Mouse (Mus musculus): ENCODE data around the gene Ralgps1.

Gene Ralgps1

GRCm38 (mm10) chr2:33244880-33245279, 126.4 kb downstream of the Ralgps1 start:
- no peak for DNase-seq (ENCODE audit: low spot score)

DNA sequence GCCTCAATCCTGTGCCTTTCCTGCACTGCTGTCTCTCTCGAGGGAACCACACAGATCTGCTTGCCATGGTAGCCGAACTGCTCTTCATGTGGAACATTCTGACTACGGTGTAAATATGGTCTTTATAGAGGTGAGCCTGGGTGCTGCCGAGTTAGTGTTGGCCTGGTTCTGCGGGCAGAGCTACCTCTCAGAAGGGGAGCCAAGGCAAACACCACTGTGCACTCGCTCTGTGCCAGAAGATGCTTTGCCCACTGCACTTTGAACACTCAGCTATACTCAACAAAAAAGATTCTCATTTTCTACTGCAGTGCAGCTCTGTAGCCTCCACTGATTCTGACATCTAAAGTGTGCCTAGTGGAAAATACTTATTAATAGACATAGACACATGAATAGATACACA, 133.7 kb downstream of the Ralgps1 start:
- DNase-seq (ENCODE audit: low spot score), result no peak

GRCm38 (mm10) chr2:33234848-33235247, 136.4 kb downstream of the Ralgps1 start:
- no peak for DNase-seq (ENCODE audit: low spot score)

DNA sequence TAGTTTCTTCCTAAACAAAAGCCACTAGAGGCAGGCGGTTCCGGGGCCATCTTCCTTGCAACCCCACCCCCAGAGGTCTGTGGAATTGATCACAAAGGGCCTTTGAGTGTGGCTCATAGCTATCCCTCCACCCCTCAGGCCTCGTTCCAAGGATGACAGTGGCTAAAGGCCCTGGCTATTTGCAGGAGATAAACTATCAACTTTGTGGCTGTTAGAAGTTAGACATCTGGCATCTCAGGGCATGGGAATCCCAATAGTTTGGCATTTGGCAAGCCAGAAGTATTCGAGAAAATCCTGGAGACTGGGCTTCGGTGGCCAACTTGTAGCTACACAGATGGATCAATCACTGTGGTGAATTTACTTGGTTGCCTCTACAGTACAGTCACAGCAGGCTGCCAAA, 137.4 kb downstream of the Ralgps1 start:
- no peak for DNase-seq (ENCODE audit: low spot score)

DNA sequence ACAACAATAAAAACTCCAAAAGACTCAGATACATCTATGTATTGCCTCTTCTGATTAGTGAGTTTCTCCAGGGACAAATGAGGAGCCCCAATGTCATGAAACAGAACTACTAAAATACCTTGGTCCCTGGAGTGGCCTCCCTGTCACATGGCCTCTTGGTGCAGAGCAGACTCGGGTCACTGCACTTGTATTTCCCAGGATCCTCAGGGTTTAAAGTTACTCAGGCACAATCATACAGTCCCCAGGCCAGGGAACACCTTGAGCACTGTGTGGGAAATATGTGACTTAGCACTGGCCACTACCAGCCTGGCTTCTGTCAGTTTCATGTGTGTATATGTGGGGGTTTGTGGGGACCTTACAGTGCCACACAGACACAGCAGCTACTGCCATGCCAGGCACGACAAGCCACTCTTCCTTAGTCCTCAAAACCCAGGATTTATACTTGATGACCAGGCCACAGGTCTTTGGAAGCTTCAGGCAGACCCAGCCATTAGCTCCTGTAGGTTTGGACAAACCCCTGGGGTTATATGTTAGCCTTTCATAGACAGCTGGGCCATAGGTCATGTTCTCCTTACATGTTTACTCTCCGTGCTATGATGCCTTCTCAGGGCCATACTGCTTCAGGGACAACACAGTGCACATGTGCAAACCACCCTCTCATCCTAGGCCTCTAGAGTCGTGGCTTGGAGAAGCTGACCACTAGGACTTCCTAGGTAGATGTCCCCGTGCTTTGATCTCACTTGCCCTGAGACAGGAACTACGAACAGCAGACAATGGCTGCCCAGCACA, 138.3 kb downstream of the Ralgps1 start:
- no peak for DNase-seq (ENCODE audit: low spot score)

DNA sequence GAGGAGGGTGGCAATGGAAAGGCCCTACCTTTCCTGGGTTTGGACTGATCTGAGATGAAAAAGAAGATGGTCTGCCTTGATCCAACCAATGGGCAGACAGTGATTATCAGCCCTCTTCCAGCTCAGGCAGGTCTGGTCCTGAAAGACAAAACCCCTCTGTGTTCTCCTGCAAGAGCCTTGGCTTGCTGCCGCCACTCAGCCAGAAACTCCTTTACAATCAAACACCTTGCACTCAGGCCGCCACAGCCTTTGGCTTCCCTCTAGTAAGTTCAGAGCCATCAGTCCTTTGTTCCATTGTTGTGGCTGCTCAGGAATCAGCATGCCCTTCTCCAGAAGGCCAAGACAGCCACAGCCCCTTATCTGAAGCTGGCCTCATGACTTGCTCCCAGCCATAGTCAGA, 139.5 kb downstream of the Ralgps1 start:
- no peak for DNase-seq (ENCODE audit: low spot score)

DNA sequence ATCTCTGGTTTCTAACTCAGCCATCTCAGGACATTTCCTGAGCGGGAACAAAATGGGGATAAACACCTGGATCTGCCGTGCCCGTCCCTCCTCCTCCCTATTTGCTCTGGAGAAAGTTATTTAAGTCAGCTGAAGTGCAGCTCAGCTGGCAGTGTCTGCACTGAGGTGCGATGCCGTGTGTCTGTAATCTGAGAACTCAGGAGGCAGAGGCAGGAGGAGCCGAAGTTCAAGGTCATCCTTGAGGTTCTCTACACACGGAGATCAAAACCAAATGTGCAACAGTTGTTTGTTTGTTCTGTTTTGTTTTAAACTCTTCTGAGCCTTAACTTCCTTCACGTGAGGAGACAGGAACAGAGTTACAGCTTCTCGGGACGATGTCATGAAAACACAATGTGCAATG, 140.6 kb downstream of the Ralgps1 start:
- no peak for DNase-seq (ENCODE audit: low spot score)

- DNase-seq (ENCODE audit: low spot score), result no peak
Measured at GRCm38 (mm10) chr2:33228551-33228950, 142.7 kb downstream of the Ralgps1 start.

- DNase-seq (ENCODE audit: low spot score), result no peak
Measured at GRCm38 (mm10) chr2:33228077-33228476, 143.2 kb downstream of the Ralgps1 start.

- DNase-seq (ENCODE audit: low spot score), result no peak
Measured at GRCm38 (mm10) chr2:33225921-33226320, 145.4 kb downstream of the Ralgps1 start.

GRCm38 (mm10) chr2:33223656-33224358, 147.5 kb downstream of the Ralgps1 start:
- no peak for DNase-seq (ENCODE audit: low spot score)

DNA sequence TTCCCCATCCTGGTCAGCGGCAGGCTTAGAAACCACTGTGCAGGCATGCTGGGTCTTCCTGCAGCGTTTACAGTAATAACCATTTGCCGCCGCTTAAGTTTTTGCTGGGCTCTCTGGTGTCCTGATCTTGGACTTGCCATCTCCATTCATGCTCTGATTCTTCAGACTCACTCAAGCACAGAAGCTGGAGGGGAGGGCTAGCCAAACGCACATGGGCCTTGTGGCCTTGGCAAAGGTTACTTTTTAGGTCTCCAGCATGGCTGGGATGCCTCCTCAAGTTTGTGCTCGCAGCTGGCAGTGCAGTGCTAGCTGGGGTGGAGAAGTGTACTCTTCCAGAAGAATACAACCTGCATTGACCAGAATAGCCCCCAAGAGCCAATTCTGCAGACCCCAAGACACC, 148.8 kb downstream of the Ralgps1 start:
- DNase-seq (ENCODE audit: low spot score), result no peak

DNA sequence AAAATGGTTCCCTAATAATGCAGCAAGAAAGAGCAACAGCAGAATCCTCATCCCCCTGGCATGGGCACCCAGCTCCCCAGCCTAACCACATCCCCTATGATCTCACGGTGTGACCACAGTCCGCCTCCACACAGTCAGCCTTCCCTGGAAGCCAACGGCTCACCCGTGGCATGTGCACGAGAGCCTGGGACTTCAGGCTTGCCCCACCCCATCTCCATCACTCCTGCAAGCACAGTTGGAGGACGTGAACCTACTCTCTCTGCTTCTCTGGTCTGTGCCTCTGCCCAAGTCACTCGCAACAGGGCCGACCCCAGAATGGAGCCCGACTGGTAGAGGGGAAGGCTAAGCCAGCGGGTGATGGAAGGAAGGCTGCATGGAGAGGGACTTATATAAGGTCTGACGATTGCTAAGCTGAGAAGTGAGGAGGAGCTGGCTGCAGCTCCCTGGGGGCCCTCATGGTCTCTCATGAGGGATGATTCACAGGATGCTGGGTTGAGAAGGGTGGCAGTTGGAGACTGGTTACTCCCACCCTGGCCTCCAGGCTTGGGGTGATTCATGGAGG, 149.9 kb downstream of the Ralgps1 start:
- no peak for DNase-seq (ENCODE audit: low spot score)

DNA sequence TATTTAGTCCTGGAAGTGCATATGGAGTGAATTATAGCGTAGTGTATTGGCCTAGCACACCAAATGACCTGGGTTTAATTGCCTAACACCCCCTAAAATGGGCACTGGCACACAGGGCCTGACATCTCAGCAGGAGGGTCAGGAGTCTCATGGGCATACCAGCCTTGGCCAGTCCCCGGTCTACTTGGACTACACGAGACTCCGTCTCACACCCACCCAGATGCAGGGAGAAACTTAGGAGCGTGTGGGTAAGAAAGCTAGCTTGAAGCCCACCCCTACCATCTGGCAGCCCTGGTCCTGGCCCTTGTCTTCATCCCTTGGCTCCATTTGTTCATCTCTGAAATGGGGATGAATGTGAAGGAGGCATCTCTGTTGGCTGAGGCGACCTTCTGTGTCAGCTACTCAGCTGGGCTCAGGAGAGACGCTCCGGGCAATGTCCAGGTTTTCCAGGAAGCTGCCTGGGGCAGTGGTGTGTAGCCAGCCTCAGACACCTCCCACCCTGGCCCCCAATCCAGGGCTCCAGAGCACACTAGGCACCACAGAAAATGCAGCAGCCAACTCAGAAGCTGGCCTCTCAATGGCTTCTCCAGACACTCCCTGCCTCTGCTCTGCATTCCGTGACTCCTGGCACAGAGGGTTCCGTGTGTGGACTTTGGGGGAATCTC, 150.5 kb downstream of the Ralgps1 start:
- DNase-seq (ENCODE audit: low spot score), result no peak

DNA sequence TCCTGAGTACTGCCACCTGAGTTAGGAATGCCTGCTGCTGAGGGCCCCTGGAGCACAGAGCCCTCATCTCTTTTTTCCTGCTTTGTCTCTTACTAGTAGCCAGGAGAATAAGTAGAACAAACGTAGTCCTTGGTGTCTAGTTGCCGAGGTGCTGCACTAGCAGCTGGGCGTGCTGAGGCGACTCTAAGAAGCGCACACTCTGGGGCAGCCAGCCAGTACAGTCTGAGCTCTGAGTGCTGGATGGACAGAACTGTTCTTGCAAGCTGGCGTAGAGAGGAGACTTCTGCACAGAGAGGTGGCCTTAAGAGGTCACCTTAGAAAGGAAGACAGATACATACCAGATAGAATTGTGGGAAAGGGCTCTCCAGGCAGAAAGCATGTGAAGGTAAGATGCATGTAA, 151.0 kb downstream of the Ralgps1 start:
- no peak for DNase-seq (ENCODE audit: low spot score)

DNA sequence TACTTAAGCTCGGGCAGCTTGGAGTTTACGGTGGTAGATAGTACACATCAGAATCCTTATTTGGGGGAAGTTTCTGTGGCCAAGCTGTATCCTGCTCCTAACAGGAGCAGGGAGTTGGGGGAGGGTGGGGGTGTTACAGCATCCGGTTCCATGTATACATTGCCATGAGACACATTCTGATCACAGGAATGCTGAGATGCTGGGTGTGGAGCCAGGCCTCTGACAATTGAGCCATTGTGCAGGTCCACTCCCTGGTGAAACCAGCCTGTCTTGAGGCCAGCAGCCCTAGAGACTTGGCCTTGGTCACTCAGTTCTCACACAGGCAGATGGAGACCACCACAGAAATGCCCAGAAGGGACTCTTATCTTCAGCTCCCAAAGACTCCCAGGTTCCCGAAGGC, 151.6 kb downstream of the Ralgps1 start:
- DNase-seq (ENCODE audit: low spot score), result no peak

DNA sequence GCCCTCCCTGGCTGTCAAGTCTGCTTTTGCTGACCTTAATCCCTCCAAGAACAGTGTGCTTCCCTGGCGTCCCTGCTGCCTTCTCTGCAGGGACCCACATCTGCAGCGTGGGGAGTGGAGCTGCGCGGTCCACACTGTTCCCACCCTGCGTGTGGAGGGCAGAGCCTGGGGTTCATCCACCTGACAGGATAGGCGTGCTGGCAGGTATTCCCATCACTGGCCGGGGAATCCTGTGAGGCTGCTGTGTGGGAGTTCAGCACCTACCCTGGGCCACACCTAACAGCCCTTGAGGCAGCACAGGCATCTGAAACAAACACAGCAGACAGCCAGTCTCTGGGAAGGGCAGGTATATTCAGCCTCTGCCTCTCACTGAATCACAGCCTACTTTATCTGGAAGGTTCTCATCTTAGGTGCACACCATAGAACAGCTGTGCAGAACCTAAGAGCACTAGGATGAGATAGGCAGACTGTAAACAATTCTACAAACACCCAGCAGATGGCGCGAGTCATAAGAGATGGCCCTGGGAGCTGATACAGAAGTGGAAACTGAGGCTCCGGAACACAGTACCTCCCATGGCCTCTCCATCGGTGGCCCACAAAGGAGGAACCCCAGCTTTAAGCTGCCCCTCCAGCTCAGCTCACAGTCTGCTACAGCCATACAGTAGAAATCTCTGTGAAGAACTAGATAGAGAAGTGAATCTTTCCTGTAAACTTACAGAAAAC, 152.2 kb downstream of the Ralgps1 start:
- peak; percentile 72 for DNase-seq (ENCODE audit: low spot score)

DNA sequence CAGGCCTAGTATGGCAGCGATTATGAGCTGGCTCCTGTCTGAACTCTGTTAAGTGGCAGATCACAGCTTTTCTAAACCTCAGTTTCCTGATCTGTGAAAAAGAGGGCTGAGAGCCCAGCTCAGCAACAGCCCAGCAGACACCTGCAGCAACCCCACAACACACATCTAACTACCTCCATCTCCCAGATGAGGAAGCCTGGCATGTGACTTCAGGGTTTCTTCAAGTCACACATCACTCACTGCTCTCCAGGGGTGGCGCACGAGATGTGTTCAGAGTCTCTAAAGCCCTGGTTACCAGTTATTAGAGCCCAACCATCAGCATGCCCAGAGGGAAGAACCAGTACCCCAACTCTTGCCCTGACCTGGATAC, 153.9 kb downstream of the Ralgps1 start:
- DNase-seq (ENCODE audit: low spot score), result peak; percentile 60

DNA sequence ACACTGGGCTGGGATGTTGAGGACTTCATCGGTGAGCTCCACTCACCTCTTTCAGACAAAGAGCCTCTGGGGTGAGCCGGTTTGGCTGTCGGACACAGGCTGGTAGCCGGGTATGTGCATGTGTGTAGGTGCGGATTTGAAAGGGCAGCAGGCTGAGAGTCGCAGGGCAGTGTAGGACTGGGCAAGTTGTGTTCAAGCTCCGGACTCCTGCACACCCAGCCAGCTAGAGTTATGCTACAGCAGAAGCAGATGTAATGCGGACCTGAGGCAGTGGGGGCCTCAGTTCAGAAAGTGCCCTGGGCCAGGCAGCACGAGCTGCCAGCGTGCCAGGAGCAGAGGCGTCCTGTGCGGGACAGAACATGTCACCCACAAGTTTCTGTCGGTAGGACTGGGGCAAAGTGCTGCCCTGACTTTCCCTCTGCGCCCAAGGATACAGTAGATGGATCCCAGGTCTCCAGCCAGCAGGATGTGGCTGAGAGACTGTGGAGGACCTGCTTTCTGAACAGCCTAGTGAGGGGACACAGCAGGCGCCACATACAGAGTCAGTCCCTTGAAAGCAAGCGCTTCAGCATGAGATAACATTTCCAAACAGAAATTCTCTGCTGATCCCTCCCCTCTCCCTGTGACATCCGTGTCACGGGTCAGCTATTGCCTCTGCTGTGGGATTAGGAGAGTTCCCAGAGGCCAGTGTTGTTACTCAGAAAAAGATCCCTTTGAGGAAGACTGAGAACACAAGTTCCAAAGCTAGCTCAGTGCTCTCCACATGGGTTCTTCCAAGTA, 154.5 kb downstream of the Ralgps1 start:
- DNase-seq (ENCODE audit: low spot score), result peak; percentile 81

DNA sequence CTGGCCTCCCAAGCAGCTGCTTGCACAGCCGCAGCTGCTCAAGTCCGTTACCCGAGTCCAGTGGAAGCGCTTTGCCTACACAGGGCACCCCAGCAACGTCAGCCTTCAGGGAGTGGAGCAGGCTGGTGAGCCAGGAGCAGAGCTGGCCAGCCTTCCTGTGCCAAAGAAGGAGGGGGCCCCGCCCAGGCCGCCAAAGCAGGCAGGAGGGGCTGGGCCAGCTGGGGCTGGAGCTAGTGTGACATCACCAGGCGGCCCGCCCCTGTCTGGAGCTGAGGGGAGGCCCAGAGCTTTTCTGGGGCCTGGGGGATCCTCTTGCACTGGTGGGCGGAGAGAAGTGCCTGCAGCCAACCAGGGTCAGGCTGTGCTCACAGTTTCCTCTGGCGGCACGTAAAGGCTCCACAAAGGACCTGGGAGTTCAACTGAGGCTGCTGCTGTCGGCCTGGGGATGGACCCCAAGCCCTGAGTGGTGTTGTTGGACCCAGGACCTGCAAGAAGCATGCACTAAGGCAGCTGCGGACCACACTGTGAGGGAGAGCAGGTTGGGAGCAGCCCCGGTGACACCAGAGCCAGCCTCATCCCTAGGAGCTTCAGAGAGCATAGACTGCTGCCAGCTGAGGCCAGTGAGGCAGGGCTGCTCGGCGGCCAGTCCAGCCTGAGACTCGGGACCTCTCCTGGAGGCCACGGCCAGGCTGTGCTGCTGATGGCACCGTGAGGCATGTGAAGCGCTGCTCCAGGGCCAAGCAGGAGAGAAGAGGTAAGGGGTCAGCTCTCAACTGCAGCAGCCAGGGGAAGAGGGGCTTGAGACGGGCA, 155.4 kb downstream of the Ralgps1 start, which contains the start of gene Angptl2:
Gene Angptl2 (plus strand): TSS at position 370 of the 810 bp plus-strand sequence.
- peak; percentile 97 for DNase-seq (ENCODE audit: low spot score)

Data from adipocyte (in vitro differentiated cells).